Mouse (Mus musculus) E14TG2a.4 (cell line): ENCODE results near the gene Hs2st1.
A peak's percentile ranks its signal among the peaks of the same experiment; 100 is the strongest.

Experiments
- H3K27me3 ChIP-seq: 2 replicates; pipeline ENCODE4 v1.6.1; 2014; ENCODE audit warnings: low read length, control low read depth; ENCODE audit not compliant: insufficient read depth
- H3K36me3 ChIP-seq: 2 replicates; pipeline ENCODE4 v1.6.1; 2014; ENCODE audit warnings: low read length, control low read depth; ENCODE audit not compliant: insufficient read depth
- H3K4me1 ChIP-seq: replicated peaks from 2 replicates; pipeline ENCODE4 v1.6.1; 2014; ENCODE audit warnings: low read depth, low read length, control low read depth
- H3K4me3 ChIP-seq: replicated peaks from 2 replicates; pipeline ENCODE4 v1.5.1; 2014; ENCODE audit warnings: mild to moderate bottlenecking, low read length
- H3K9me3 ChIP-seq: 2 replicates; pipeline ENCODE4 v1.6.1; 2014; ENCODE audit warnings: low read length, control low read depth
- CTCF ChIP-seq: conservative IDR thresholded peaks from 2 replicates; pipeline ENCODE4 v1.5.1; 2014; ENCODE audit warnings: low read length
- NANOG ChIP-seq: IDR thresholded peaks from 2 replicates; pipeline ENCODE4 v1.6.1; 2014; ENCODE audit warnings: borderline replicate concordance, low read length, mixed read lengths
- POU5F1 ChIP-seq: IDR thresholded peaks from 2 replicates; pipeline ENCODE4 v1.6.1; 2014; ENCODE audit warnings: low read length, borderline replicate concordance

Hs2st1 gene

GRCm38 (mm10) chr3:144405331-144405730 lies 164.7 kb downstream of the Hs2st1 start:
- no peak overlapping the region for H3K4me3 ChIP-seq
- peaks cover 12% of the 10 kb centered on the region; the same call in 1 of the 2 replicates for H3K27me3 ChIP-seq
- TF ChIP-seq POU5F1: no peak
- no peaks in the 10 kb centered on the region for H3K36me3 ChIP-seq
- peaks cover 25% of the 10 kb centered on the region for H3K9me3 ChIP-seq
- peaks cover 17% of the 10 kb centered on the region for H3K4me1 ChIP-seq

DNA sequence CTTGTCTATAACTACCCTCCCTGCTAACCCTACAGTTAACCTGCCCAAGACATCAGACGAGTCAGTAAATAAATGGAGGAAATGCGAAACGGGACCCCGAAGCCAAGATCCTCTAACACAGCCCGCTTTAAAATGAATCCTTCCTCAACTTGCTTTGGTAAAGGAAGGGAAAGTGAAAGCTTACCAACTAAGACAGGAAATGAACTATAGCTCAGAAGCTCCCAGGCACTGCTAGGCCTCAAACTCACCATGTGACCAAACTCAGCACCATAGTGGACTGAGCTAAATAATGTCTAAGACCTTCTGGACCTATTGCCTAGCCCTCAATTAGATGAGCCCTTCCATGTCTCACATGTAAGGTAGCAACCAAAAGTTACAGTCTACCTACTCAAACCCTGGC lies 168.7 kb downstream of the Hs2st1 start:
- Histone ChIP-seq H3K4me1 (peaks cover 31% of the 10 kb centered on the region), H3K4me3 (no peak overlapping the region)

GRCm38 (mm10) chr3:144400870-144401269 lies 169.1 kb downstream of the Hs2st1 start:
- peaks cover under 1% of the 10 kb centered on the region; the same call in 1 of the 2 replicates for H3K9me3 ChIP-seq
- H3K4me1 ChIP-seq: peaks cover 33% of the 10 kb centered on the region
- TF ChIP-seq CTCF (no peak), POU5F1 (no peak), NANOG (no peak)
- H3K4me3 ChIP-seq: no peak overlapping the region
- no peaks in the 10 kb centered on the region for H3K36me3 ChIP-seq
- H3K27me3 ChIP-seq: peaks cover 40% of the 10 kb centered on the region

More for the DNA sequence above, 168.7 kb downstream of the Hs2st1 start:
- Histone ChIP-seq H3K9me3 (peaks cover 4% of the 10 kb centered on the region), H3K36me3 (no peaks in the 10 kb centered on the region), H3K27me3 (peaks cover 38% of the 10 kb centered on the region)
- TF ChIP-seq POU5F1 (no peak), NANOG (no peak), CTCF (no peak)

GRCm38 (mm10) chr3:144400374-144400773 lies 169.6 kb downstream of the Hs2st1 start:
- H3K4me1 ChIP-seq: peaks cover 33% of the 10 kb centered on the region
- peaks cover 42% of the 10 kb centered on the region for H3K27me3 ChIP-seq
- no peaks in the 10 kb centered on the region for H3K36me3 ChIP-seq
- no peak overlapping the region for H3K4me3 ChIP-seq
- TF ChIP-seq NANOG (no peak), POU5F1 (no peak), CTCF (no peak)
- no peaks in the 10 kb centered on the region for H3K9me3 ChIP-seq

- H3K4me3 ChIP-seq: peak overlapping the region; percentile 35
- TF ChIP-seq CTCF (peak; percentile 61), POU5F1 (no peak)
- no peaks in the 10 kb centered on the region for H3K36me3 ChIP-seq
- H3K4me1 ChIP-seq: peaks cover 33% of the 10 kb centered on the region
- H3K9me3 ChIP-seq: no peaks in the 10 kb centered on the region
- H3K27me3 ChIP-seq: peaks cover 46% of the 10 kb centered on the region
Measured at GRCm38 (mm10) chr3:144399358-144400096, 170.5 kb downstream of the Hs2st1 start.

DNA sequence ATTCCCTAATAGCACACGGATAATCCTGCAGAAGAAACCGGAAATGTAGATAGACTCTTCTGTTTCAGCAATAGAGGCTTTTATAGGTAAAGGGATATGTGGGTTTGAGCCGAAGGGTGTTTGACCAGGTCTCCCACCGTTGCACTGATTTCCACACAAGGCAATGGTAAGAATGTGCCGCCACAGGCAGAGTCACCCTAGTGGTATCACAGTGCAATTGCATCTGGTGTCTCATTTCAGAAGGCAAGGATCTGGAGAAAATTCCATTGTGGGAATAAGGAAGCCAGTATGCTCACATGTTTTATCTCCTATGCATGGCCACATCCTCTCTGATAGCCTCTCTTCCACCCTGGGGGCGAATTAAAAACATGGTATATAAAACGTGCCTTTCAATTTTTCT lies 171.8 kb downstream of the Hs2st1 start:
- peak; percentile 88 for TF ChIP-seq CTCF
- no peak for TF ChIP-seq POU5F1
- no peak overlapping the region for H3K4me3 ChIP-seq
- H3K27me3 ChIP-seq: peaks cover 46% of the 10 kb centered on the region
- H3K9me3 ChIP-seq: no peaks in the 10 kb centered on the region
- H3K36me3 ChIP-seq: no peaks in the 10 kb centered on the region
- peaks cover 33% of the 10 kb centered on the region for H3K4me1 ChIP-seq

GRCm38 (mm10) chr3:144396478-144396877 lies 173.5 kb downstream of the Hs2st1 start:
- H3K4me1 ChIP-seq: peaks cover 24% of the 10 kb centered on the region
- no peaks in the 10 kb centered on the region for H3K9me3 ChIP-seq
- peak overlapping the region; percentile 17; the same call in 1 of the 2 replicates for H3K4me3 ChIP-seq
- peaks cover 43% of the 10 kb centered on the region for H3K27me3 ChIP-seq
- TF ChIP-seq CTCF: no peak
- TF ChIP-seq POU5F1: no peak
- no peak for TF ChIP-seq NANOG
- no peaks in the 10 kb centered on the region for H3K36me3 ChIP-seq

DNA sequence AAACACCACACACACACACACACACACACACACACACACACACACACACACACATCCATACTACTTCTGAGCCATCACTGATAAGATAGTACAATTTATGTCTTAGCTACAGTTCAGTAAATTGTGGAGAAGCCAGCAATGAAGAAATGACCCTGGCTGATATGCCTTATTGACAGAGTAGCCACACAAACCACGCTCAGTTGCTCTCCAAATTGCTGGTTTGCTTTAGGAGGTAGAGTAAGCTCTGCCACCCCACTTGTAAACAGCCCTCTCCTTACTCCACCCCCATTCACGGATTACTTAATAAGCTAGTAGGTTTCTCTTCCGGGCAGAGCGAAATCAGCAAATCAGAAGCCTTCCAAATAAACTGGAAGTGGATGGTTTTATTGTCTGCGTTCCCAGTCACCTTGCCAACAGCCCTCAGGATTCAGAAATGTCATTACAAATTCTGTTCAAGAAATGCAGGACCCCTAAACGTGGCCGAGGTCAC lies 175.5 kb downstream of the Hs2st1 start:
- no peak for TF ChIP-seq CTCF
- no peak for TF ChIP-seq NANOG
- no peak for TF ChIP-seq POU5F1

DNA sequence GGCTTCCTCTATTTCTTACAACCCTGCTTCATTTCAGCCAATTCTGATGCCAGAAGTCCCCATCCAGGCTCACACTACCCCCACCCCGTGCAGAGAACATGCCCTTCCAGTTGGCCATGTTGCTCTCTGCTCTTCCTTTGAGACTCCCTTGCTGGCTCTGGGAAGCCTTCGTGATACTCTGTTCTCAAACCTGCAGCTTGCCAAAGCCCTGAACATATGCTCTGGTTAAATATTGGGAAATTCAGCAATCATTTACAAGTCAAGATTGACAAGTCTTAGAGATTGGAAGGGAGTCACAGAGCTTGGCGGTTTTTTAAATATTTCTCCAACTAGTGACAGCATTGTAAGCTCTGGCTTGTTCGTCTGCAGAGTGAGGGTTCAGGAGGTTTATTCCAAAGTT lies 183.5 kb downstream of the Hs2st1 start:
- Histone ChIP-seq H3K27me3 (peaks cover 27% of the 10 kb centered on the region), H3K4me3 (no peak overlapping the region), H3K9me3 (no peaks in the 10 kb centered on the region), H3K4me1 (peaks cover 3% of the 10 kb centered on the region), H3K36me3 (no peaks in the 10 kb centered on the region)
- TF ChIP-seq POU5F1: no peak
- TF ChIP-seq CTCF: no peak
- no peak for TF ChIP-seq NANOG

More for the DNA sequence above, 175.5 kb downstream of the Hs2st1 start:
- H3K9me3 ChIP-seq: no peaks in the 10 kb centered on the region
- no peak overlapping the region for H3K4me3 ChIP-seq
- H3K36me3 ChIP-seq: no peaks in the 10 kb centered on the region
- peaks cover 16% of the 10 kb centered on the region for H3K4me1 ChIP-seq
- H3K27me3 ChIP-seq: peaks cover 44% of the 10 kb centered on the region
